In the genomic region with DNA sequence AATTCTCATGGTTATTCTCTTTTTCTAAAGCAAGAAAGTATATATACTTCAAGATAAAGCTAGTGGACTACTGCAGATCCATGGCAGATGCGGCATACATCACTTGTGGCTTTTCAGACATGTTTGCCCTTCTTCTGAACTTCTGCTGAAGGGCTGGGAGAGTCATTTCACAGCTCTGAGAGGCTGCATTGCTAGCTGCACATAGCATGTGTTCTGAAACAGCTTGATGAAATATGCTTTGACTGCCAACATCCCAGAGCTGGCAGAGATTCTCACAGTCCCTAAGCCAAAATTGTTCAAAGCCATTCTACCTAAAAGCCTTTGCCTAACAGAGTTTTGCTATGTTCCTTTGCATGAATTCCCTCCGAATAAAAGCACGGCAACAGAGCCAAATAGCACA, we compare ENCODE assay signal across 9 mouse cellular contexts.
DNase-seq lines count a peak whose midpoint lies in the region; ATAC-seq and TF ChIP-seq lines count a peak whose summit lies in the region.
"Had no signal": no experiment of that assay in that cellular context is flagged by ENCODE, and none has a peak within 500 bp of the region (broad histone marks: within the 10 kb centered on the region; RNA-seq: fewer than 3 reads in every experiment).

No protein-coding gene starts in this region.

- no peaks in the 10 kb centered on the region for H3K9me3 ChIP-seq in forebrain, embryonic 14.5 days (replicated peaks; ENCODE audit: control insufficient read depth, low read length)
- no peaks in the 10 kb centered on the region for H3K9me3 ChIP-seq in forebrain, embryonic 12.5 days
- no peaks in the 10 kb centered on the region for H3K9me3 ChIP-seq in hindbrain, embryonic 16.5 days (ENCODE audit: control insufficient read depth, low read length)

- TF ChIP-seq POLR2A in lung, adult 2 months (IDR thresholded peaks at IDR 0.05; ENCODE audit: borderline replicate concordance, extremely low read depth, low read depth, low read length) = no peak

- no peak overlapping the region for H3K27ac ChIP-seq in forebrain, embryonic 14.5 days (ENCODE audit: low read depth, low read length)
- H3K27ac ChIP-seq in forebrain, embryonic 12.5 days = no peak overlapping the region
- no peak overlapping the region for H3K27ac ChIP-seq in hindbrain, embryonic 16.5 days (ENCODE audit: low read depth, low read length)
- H3K27ac ChIP-seq: kidney, postnatal 0 days had no signal

- H3K4me3 ChIP-seq in forebrain, embryonic 14.5 days (ENCODE audit: low read depth, low read length) = no peak overlapping the region
- H3K4me3 ChIP-seq in forebrain, embryonic 12.5 days (replicated peaks) = no peak overlapping the region
- H3K4me3 ChIP-seq in hindbrain, embryonic 16.5 days (ENCODE audit: low read length) = no peak overlapping the region
- no peak overlapping the region for H3K4me3 ChIP-seq in lung, adult 2 months (replicated peaks; ENCODE audit: extremely low read depth, low read depth, low read length)

- DNase-seq in forebrain, embryonic 14.5 days (ENCODE audit: low spot score) = peak; percentile 82
- peak; percentile 92 for DNase-seq in Muller cell, postnatal 12 days (ENCODE audit: inconsistent ontology term)
- peak; percentile 73 to 82 for DNase-seq in cerebellum, postnatal 36 days
- DNase-seq in lung, adult 2 months = peak; percentile 15
- no peak for DNase-seq in spleen, postnatal 36 days (ENCODE audit: low spot score in 2 of 2)
- no peak for DNase-seq in testis, postnatal 14 days (ENCODE audit: low spot score)

- no peaks in the 10 kb centered on the region for H3K36me3 ChIP-seq in forebrain, embryonic 14.5 days (ENCODE audit: control insufficient read depth, insufficient read depth, low read length)
- no peaks in the 10 kb centered on the region for H3K36me3 ChIP-seq in forebrain, embryonic 12.5 days (replicated peaks)
- H3K36me3 ChIP-seq in hindbrain, embryonic 16.5 days (ENCODE audit: control insufficient read depth, insufficient read depth, low read length) = no peaks in the 10 kb centered on the region

- H3K4me1 ChIP-seq in forebrain, embryonic 14.5 days (ENCODE audit: control insufficient read depth, insufficient read depth, low read length) = no peaks in the 10 kb centered on the region
- no peaks in the 10 kb centered on the region for H3K4me1 ChIP-seq in forebrain, embryonic 12.5 days
- H3K4me1 ChIP-seq in hindbrain, embryonic 16.5 days (ENCODE audit: control insufficient read depth, insufficient read depth, low read depth, low read length) = no peaks in the 10 kb centered on the region
- peaks cover 6% of the 10 kb centered on the region for H3K4me1 ChIP-seq in lung, adult 2 months (ENCODE audit: control insufficient read depth, insufficient read depth, low read length)

- H3K27me3 ChIP-seq in forebrain, embryonic 14.5 days (replicated peaks; ENCODE audit: control insufficient read depth, insufficient read depth, low read length) = no peaks in the 10 kb centered on the region
- H3K27me3 ChIP-seq in forebrain, embryonic 12.5 days = no peaks in the 10 kb centered on the region
- no peaks in the 10 kb centered on the region for H3K27me3 ChIP-seq in hindbrain, embryonic 16.5 days (replicated peaks; ENCODE audit: control insufficient read depth, insufficient read depth, low read length)

- WGBS in forebrain, embryonic 14.5 days = 78% methylated on average over 3 of the region's 3 CpGs
- WGBS in forebrain, embryonic 12.5 days = 90% methylated on average over 3 of the region's 3 CpGs
- WGBS in hindbrain, embryonic 16.5 days = 58% methylated on average over 3 of the region's 3 CpGs
- WGBS in lung, adult 2 months = 49% methylated on average over 3 of the region's 3 CpGs

- no peak for TF ChIP-seq CTCF in lung, adult 2 months (IDR thresholded peaks at IDR 0.05; ENCODE audit: insufficient read depth, low read length)

- H3K9ac ChIP-seq in forebrain, embryonic 14.5 days (ENCODE audit: low read length) = no peak overlapping the region
- H3K9ac ChIP-seq in forebrain, embryonic 12.5 days = no peak overlapping the region
- H3K9ac ChIP-seq in hindbrain, embryonic 16.5 days (ENCODE audit: low read depth, low read length) = no peak overlapping the region

- ATAC-seq in forebrain, embryonic 14.5 days = peak; percentile 79; the same call in 1 of the 2 replicates
- no peak for ATAC-seq in forebrain, embryonic 12.5 days (ENCODE audit: low FRiP score)
- ATAC-seq in hindbrain, embryonic 16.5 days = peak; percentile 94

- no peak overlapping the region for H3K4me2 ChIP-seq in forebrain, embryonic 14.5 days (ENCODE audit: low read length)
- H3K4me2 ChIP-seq in forebrain, embryonic 12.5 days = no peak overlapping the region
- no peak overlapping the region for H3K4me2 ChIP-seq in hindbrain, embryonic 16.5 days (ENCODE audit: low read length)

Comparison
In these comparisons a context has a peak if more than half of its experiments do, and no peak if none do; other contexts are left out.
1. DNase-seq: peak in forebrain, embryonic 14.5 days (single experiment), Muller cell, postnatal 12 days (single experiment), cerebellum, postnatal 36 days (2 of 2) and lung, adult 2 months (single experiment); none in spleen, postnatal 36 days (0 of 2) and testis, postnatal 14 days (single experiment).